Mouse (Mus musculus): Measurements from ENCODE around the gene Creb5. TPM values are rescaled to one million over a fixed set of nuclear protein-coding genes. Genes with fewer than 3 reads are reported as not detected.

Creb5 gene
- polyA plus RNA-seq, 1 experiment from 2014 or later: 5.4 TPM

- no peak overlapping the region for H3K27ac ChIP-seq (ENCODE audit: low read length)
- WGBS: 35% methylated on average over 3 of the region's 3 CpGs
- H3K36me3 ChIP-seq (ENCODE audit: insufficient read depth, low read length): no peaks in the 10 kb centered on the region
- H3K9ac ChIP-seq (replicated peaks; ENCODE audit: low read depth): no peak overlapping the region
- no peaks in the 10 kb centered on the region for H3K27me3 ChIP-seq (replicated peaks; ENCODE audit: insufficient read depth, low read length)
- H3K4me1 ChIP-seq (ENCODE audit: insufficient read depth, low read depth, low read length): peaks cover 9% of the 10 kb centered on the region; the same call in 1 of the 2 replicates
- ATAC-seq: no peak
- H3K4me2 ChIP-seq (replicated peaks; ENCODE audit: low read depth, low read length): no peak overlapping the region
- DNase-seq (ENCODE audit: low spot score): no peak
- TF ChIP-seq CTCF (IDR thresholded peaks at IDR 0.05): no peak
- TF ChIP-seq EP300 (IDR thresholded peaks at IDR 0.05): no peak
- H3K4me3 ChIP-seq (ENCODE audit: low read depth, low read length): no peak overlapping the region
- no peaks in the 10 kb centered on the region for H3K9me3 ChIP-seq (ENCODE audit: low read length)
These were observed 282.4 kb downstream of the Creb5 start for GRCm38 (mm10) chr6:53569436-53569835.

- Histone ChIP-seq H3K9ac (replicated peaks; ENCODE audit: low read depth) (no peak overlapping the region), H3K9me3 (ENCODE audit: low read length) (no peaks in the 10 kb centered on the region), H3K36me3 (ENCODE audit: insufficient read depth, low read length) (no peaks in the 10 kb centered on the region), H3K4me2 (replicated peaks; ENCODE audit: low read depth, low read length) (no peak overlapping the region), H3K4me3 (ENCODE audit: low read depth, low read length) (no peak overlapping the region), H3K27me3 (replicated peaks; ENCODE audit: insufficient read depth, low read length) (no peaks in the 10 kb centered on the region), H3K27ac (ENCODE audit: low read length) (no peak overlapping the region), H3K4me1 (ENCODE audit: insufficient read depth, low read depth, low read length) (peaks cover 9% of the 10 kb centered on the region; the same call in 1 of the 2 replicates)
- TF ChIP-seq CTCF (IDR thresholded peaks at IDR 0.05) (no peak), EP300 (IDR thresholded peaks at IDR 0.05) (no peak)
- 96% methylated on average over 4 of the region's 4 CpGs for WGBS
- DNase-seq (ENCODE audit: low spot score): no peak
- no peak for ATAC-seq
These were observed 283.8 kb downstream of the Creb5 start for GRCm38 (mm10) chr6:53570906-53571305.

GRCm38 (mm10) chr6:53571571-53572122 is 284.6 kb downstream of the Creb5 start:
- 91% methylated on average over 4 of the region's 4 CpGs for WGBS
- Histone ChIP-seq H3K36me3 (ENCODE audit: insufficient read depth, low read length) (no peaks in the 10 kb centered on the region), H3K4me2 (replicated peaks; ENCODE audit: low read depth, low read length) (no peak overlapping the region), H3K4me3 (ENCODE audit: low read depth, low read length) (no peak overlapping the region), H3K27ac (ENCODE audit: low read length) (no peak overlapping the region), H3K9me3 (ENCODE audit: low read length) (no peaks in the 10 kb centered on the region), H3K9ac (replicated peaks; ENCODE audit: low read depth) (no peak overlapping the region), H3K27me3 (replicated peaks; ENCODE audit: insufficient read depth, low read length) (no peaks in the 10 kb centered on the region), H3K4me1 (ENCODE audit: insufficient read depth, low read depth, low read length) (peaks cover 9% of the 10 kb centered on the region; the same call in 1 of the 2 replicates)
- TF ChIP-seq EP300 (IDR thresholded peaks at IDR 0.05): no peak
- no peak for TF ChIP-seq CTCF (IDR thresholded peaks at IDR 0.05)
- no peak for DNase-seq (ENCODE audit: low spot score)
- no peak for ATAC-seq

GRCm38 (mm10) chr6:53572456-53572855 is 285.4 kb downstream of the Creb5 start:
- H3K27ac ChIP-seq (ENCODE audit: low read length): 0 out of 2 replicates have a peak overlapping the region, but pooled peaks have one; percentile 48
- no peak overlapping the region for H3K9ac ChIP-seq (replicated peaks; ENCODE audit: low read depth)
- H3K4me2 ChIP-seq (replicated peaks; ENCODE audit: low read depth, low read length): 0 out of 2 replicates have a peak overlapping the region, but pooled peaks have one; percentile 51
- no peaks in the 10 kb centered on the region for H3K27me3 ChIP-seq (replicated peaks; ENCODE audit: insufficient read depth, low read length)
- ATAC-seq: no peak
- no peaks in the 10 kb centered on the region for H3K9me3 ChIP-seq (ENCODE audit: low read length)
- TF ChIP-seq CTCF (IDR thresholded peaks at IDR 0.05) (no peak), EP300 (IDR thresholded peaks at IDR 0.05) (no peak)
- no peak for DNase-seq (ENCODE audit: low spot score)
- whole genome bisulfite sequencing: 47% methylated on average over 4 of the region's 4 CpGs
- H3K4me3 ChIP-seq (ENCODE audit: low read depth, low read length): no peak overlapping the region
- no peaks in the 10 kb centered on the region for H3K36me3 ChIP-seq (ENCODE audit: insufficient read depth, low read length)
- peaks cover 9% of the 10 kb centered on the region; the same call in 1 of the 2 replicates for H3K4me1 ChIP-seq (ENCODE audit: insufficient read depth, low read depth, low read length)

GRCm38 (mm10) chr6:53572979-53573710 is 286.1 kb downstream of the Creb5 start:
- H3K9me3 ChIP-seq (ENCODE audit: low read length): no peaks in the 10 kb centered on the region
- WGBS: 2% methylated on average over 15 of the region's 16 CpGs
- no peaks in the 10 kb centered on the region for H3K36me3 ChIP-seq (ENCODE audit: insufficient read depth, low read length)
- no peaks in the 10 kb centered on the region for H3K27me3 ChIP-seq (replicated peaks; ENCODE audit: insufficient read depth, low read length)
- DNase-seq (ENCODE audit: low spot score): peak; percentile 99
- TF ChIP-seq EP300 (IDR thresholded peaks at IDR 0.05) (peak; percentile 78), CTCF (IDR thresholded peaks at IDR 0.05) (no peak)
- H3K4me1 ChIP-seq (ENCODE audit: insufficient read depth, low read depth, low read length): peaks cover 9% of the 10 kb centered on the region; the same call in 1 of the 2 replicates
- H3K4me2 ChIP-seq (replicated peaks; ENCODE audit: low read depth, low read length): peak overlapping the region; percentile 51
- ATAC-seq: peak; percentile 98
- H3K4me3 ChIP-seq (ENCODE audit: low read depth, low read length): peak overlapping the region; percentile 37
- H3K27ac ChIP-seq (ENCODE audit: low read length): peak overlapping the region; percentile 48; the same call in 1 of the 2 replicates
- H3K9ac ChIP-seq (replicated peaks; ENCODE audit: low read depth): 0 out of 2 replicates have a peak overlapping the region, but pooled peaks have one; percentile 27

- TF ChIP-seq EP300 (IDR thresholded peaks at IDR 0.05) (no peak), CTCF (IDR thresholded peaks at IDR 0.05) (no peak)
- Histone ChIP-seq H3K9me3 (ENCODE audit: low read length) (no peaks in the 10 kb centered on the region), H3K4me3 (ENCODE audit: low read depth, low read length) (peak overlapping the region; percentile 37), H3K4me2 (replicated peaks; ENCODE audit: low read depth, low read length) (peak overlapping the region; percentile 51), H3K27me3 (replicated peaks; ENCODE audit: insufficient read depth, low read length) (no peaks in the 10 kb centered on the region), H3K4me1 (ENCODE audit: insufficient read depth, low read depth, low read length) (peaks cover 9% of the 10 kb centered on the region; the same call in 1 of the 2 replicates), H3K36me3 (ENCODE audit: insufficient read depth, low read length) (no peaks in the 10 kb centered on the region), H3K27ac (ENCODE audit: low read length) (no peak overlapping the region), H3K9ac (replicated peaks; ENCODE audit: low read depth) (peak overlapping the region; percentile 27; the same call in 1 of the 2 replicates)
- 2% methylated on average over 5 of the region's 6 CpGs for WGBS
- DNase-seq (ENCODE audit: low spot score): peak; percentile 34
- ATAC-seq: no peak
These were observed 286.6 kb downstream of the Creb5 start for GRCm38 (mm10) chr6:53573711-53574065.

Measured in lung, postnatal 0 days (tissue).